Mouse (Mus musculus) CH12.LX (cell line): ENCODE data around the gene Slc44a5.

Experiments
- CHD2 ChIP-seq: IDR thresholded peaks from 2 replicates; pipeline ENCODE4 v1.6.1; 2011; ENCODE audit warnings: low read length, improper control_type of control experiment
- CTCF ChIP-seq, 2 experiments: IDR thresholded peaks in 1 of 2; conservative IDR thresholded peaks in 1 of 2; 2 replicates each; pipeline ENCODE4 v1.5.1; 2011 to 2012; ENCODE audit warnings: low read depth in 2 of 2, low read length in 2 of 2, improper control_type of control experiment in 1 of 2, inconsistent platforms in 1 of 2, mild to moderate bottlenecking in 1 of 2, moderate library complexity in 1 of 2
- EP300 ChIP-seq: IDR thresholded peaks from 2 replicates; pipeline ENCODE4 v1.6.1; 2011; ENCODE audit warnings: low read length, improper control_type of control experiment
- HCFC1 ChIP-seq: IDR thresholded peaks from 2 replicates; pipeline ENCODE4 v1.6.1; 2012; ENCODE audit warnings: low read depth, mild to moderate bottlenecking, inconsistent platforms, low read length, improper control_type of control experiment
- MAFK ChIP-seq: IDR thresholded peaks from 2 replicates; pipeline ENCODE4 v1.6.1; 2011; ENCODE audit warnings: low read length, improper control_type of control experiment; ENCODE audit not compliant: insufficient replicate concordance
- POLR2A ChIP-seq: IDR thresholded peaks from 2 replicates; pipeline ENCODE4 v1.6.1; 2011; ENCODE audit warnings: low read depth, mild to moderate bottlenecking, improper control_type of control experiment, low read length
- POLR2AphosphoS2 ChIP-seq: IDR thresholded peaks from 2 replicates; pipeline ENCODE4 v1.6.1; 2011; ENCODE audit warnings: low read depth, low read length, improper control_type of control experiment
- UBTF ChIP-seq: IDR thresholded peaks from 2 replicates; pipeline ENCODE4 v1.6.1; 2012; ENCODE audit warnings: low read depth, mild to moderate bottlenecking, inconsistent platforms, low read length, improper control_type of control experiment, moderate library complexity
- USF1 ChIP-seq: IDR thresholded peaks from 2 replicates; pipeline ENCODE4 v1.6.1; 2014; ENCODE audit warnings: low read depth, mild to moderate bottlenecking, inconsistent platforms, low read length, improper control_type of control experiment
- ZC3H11A ChIP-seq: IDR thresholded peaks from 2 replicates; pipeline ENCODE4 v1.6.1; 2012; ENCODE audit warnings: low read depth, mild to moderate bottlenecking, inconsistent platforms, low read length, improper control_type of control experiment
- ZMIZ1 ChIP-seq: IDR thresholded peaks from 2 replicates; pipeline ENCODE4 v1.6.1; 2012; ENCODE audit warnings: low read depth, mild to moderate bottlenecking, inconsistent platforms, low read length, improper control_type of control experiment
- ZNF384 ChIP-seq: IDR thresholded peaks from 2 replicates; pipeline ENCODE4 v1.6.1; 2012; ENCODE audit warnings: low read depth, low read length, improper control_type of control experiment, inconsistent platforms

GRCm38 (mm10) chr3:154174766-154175165, 201.5 kb downstream of the Slc44a5 start:
- TF ChIP-seq POLR2AphosphoS2 (no peak), HCFC1 (no peak), USF1 (no peak), MAFK (no peak), POLR2A (no peak), CTCF (conservative IDR thresholded peaks at IDR 0.05 in 1 of 2, IDR thresholded peaks at IDR 0.05 in 1 of 2; ENCODE audit: low read depth in 2 of 2, low read length in 2 of 2) (no peak), CHD2 (no peak), ZMIZ1 (no peak), UBTF (no peak), ZNF384 (no peak), ZC3H11A (no peak), EP300 (no peak)
